Mouse (Mus musculus) kidney, postnatal 10 days (tissue): ENCODE results near the gene Camk2d.

Experiments used
- DNase-seq: peaks from one replicate; pipeline ENCODE4 v3.0.0; 2021; ENCODE audit warnings: mixed read lengths

Camk2d gene

GRCm38 (mm10) chr3:126829817-126830216 lies 233.7 kb downstream of the Camk2d start:
- DNase-seq = no peak

GRCm38 (mm10) chr3:126831418-126832138 lies 235.5 kb downstream of the Camk2d start:
- DNase-seq = peak; percentile 9

- DNase-seq = no peak
These were observed 238.6 kb downstream of the Camk2d start for GRCm38 (mm10) chr3:126834641-126835167.

GRCm38 (mm10) chr3:126842780-126843179 lies 246.7 kb downstream of the Camk2d start:
- DNase-seq = no peak

- DNase-seq = no peak
These were observed 248.7 kb downstream of the Camk2d start for GRCm38 (mm10) chr3:126844809-126845208.

- DNase-seq = no peak
These were observed 252.0 kb downstream of the Camk2d start for GRCm38 (mm10) chr3:126848081-126848480.

GRCm38 (mm10) chr3:126860442-126860841 lies 264.3 kb downstream of the Camk2d start:
- no peak for DNase-seq

DNA sequence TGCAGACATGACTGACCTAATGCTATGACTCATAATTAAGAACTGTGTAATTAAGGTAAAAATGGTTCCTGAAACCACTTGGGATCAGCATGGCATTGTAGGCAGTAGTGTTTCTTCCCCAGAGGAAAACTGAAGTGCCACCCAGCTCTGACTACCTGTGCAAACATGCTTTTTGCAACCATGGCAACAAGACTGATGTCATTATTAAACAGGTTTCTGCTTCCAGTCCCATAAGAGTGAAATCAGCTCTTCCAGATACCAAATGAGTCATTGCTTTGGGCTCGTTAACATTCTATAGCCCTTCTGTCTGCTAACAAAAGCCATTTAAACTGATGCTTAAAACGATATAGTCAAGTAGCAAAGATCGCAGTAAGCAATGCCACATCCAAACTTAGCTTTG lies 273.5 kb downstream of the Camk2d start:
- no peak for DNase-seq

GRCm38 (mm10) chr3:126870688-126871087 lies 274.6 kb downstream of the Camk2d start:
- no peak for DNase-seq

- DNase-seq = no peak
These were observed 282.1 kb downstream of the Camk2d start for GRCm38 (mm10) chr3:126878233-126878632.

DNA sequence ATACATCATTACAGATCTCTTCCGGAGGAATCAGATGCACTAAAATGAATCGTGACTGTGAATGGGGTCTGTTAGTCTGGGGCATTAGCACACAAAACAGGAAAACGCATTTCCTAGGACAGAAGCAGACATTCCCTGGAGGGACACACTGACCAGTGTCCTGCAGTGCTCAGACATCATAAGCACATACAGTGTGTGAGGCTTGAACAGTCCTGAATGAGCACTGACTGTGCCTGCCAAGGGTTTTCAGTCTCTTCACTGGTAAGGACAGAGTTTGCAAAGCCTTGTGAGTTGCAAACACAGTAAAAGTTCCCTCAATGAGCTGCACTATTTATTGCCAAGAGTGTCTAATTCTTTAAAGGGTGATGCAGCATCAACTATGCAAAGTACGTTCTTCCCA lies 290.0 kb downstream of the Camk2d start:
- DNase-seq = no peak

DNA sequence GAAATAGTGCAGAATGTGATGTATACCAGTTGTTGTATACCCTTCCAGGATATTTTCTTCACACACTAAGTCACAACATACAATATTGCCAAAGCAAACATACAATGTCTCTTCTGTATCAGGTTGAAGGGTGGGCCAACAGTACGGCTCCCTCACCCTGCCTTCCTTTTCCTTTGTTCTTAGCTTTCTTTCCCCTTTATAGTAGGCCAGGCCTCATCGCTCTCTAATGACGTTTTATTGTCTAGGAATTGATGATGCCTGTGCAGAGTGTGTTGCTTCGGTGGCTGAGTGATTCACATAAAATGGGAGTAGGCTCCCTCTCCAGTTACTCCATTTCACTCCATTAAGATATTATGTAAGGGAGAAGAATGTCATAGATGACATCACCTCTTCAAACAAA lies 290.5 kb downstream of the Camk2d start:
- DNase-seq = no peak
